Mouse (Mus musculus) kidney, embryonic 15.5 days (tissue): ENCODE data around the gene Mboat7. TPM values are rescaled to one million over a fixed set of nuclear protein-coding genes. Genes with fewer than 3 reads are reported as not detected.

Source experiments
- ATAC-seq: fragments of 200-750 bp; cut with Nextera tagmentation; replicated peaks from 2 replicates; pipeline ENCODE4 v1.8.0; 2017; ENCODE audit warnings: moderate TSS enrichment; ENCODE audit not compliant: low FRiP score
- H3K27ac ChIP-seq: fragments of 300-500 bp; sonication (generic); 2 replicates; pipeline ENCODE4 v1.5.1; 2015; ENCODE audit warnings: mild to moderate bottlenecking, inconsistent platforms
- H3K27me3 ChIP-seq: fragments of 300-500 bp; sonication (generic); 2 replicates; pipeline ENCODE4 v1.6.1; 2015; ENCODE audit warnings: inconsistent platforms
- H3K36me3 ChIP-seq: fragments of 300-500 bp; sonication (generic); 2 replicates; pipeline ENCODE4 v1.6.1; 2015; ENCODE audit warnings: inconsistent platforms
- H3K4me1 ChIP-seq: fragments of 300-500 bp; sonication (generic); 2 replicates; pipeline ENCODE4 v1.6.1; 2015; ENCODE audit warnings: inconsistent platforms
- H3K4me2 ChIP-seq: fragments of 300-500 bp; sonication (generic); 2 replicates; pipeline ENCODE4 v1.6.1; 2015; ENCODE audit warnings: moderate library complexity, mild to moderate bottlenecking, inconsistent platforms
- H3K4me3 ChIP-seq: fragments of 300-500 bp; sonication (generic); replicated peaks from 2 replicates; pipeline ENCODE4 v1.5.1; 2015; ENCODE audit warnings: mild to moderate bottlenecking, inconsistent platforms
- H3K9ac ChIP-seq: fragments of 300-500 bp; sonication (generic); 2 replicates; pipeline ENCODE4 v1.6.1; 2015; ENCODE audit warnings: mild to moderate bottlenecking, inconsistent platforms
- H3K9me3 ChIP-seq: fragments of 300-500 bp; sonication (generic); replicated peaks from 2 replicates; pipeline ENCODE4 v1.6.1; 2016; ENCODE audit warnings: inconsistent platforms
- WGBS: fragments of 180-500 bp; shearing (Covaris S2); methylation state at CpG from one replicate; pipeline ENCODE4 v1.1.7; 2015; ENCODE audit warnings: mixed read lengths; 5-methylcytosine and 5-hydroxymethylcytosine counted together
- microRNA-seq: library from miRNA; unstranded; fragments of <30 nt; microRNA quantifications from one replicate; pipeline ENCODE4, GENCODE M21; 2016
- polyA plus RNA-seq: library from polyadenylated mRNA; unstranded; fragments of >200 nt; fragmentation: Nextera tagmentation; extraction: Ambion mirVana; gene quantifications from 2 replicates; pipeline ENCODE4 v1.2.1, GENCODE M21; 2015

Mboat7 gene
- polyA plus RNA-seq, 1 experiment from 2014 or later, result 59.6 TPM

- H3K9ac ChIP-seq, result peak overlapping the region; percentile 77
- H3K4me3 ChIP-seq, result peak overlapping the region; percentile 76
- peaks cover 58% of the 10 kb centered on the region for H3K36me3 ChIP-seq
- no peaks in the 10 kb centered on the region for H3K9me3 ChIP-seq
- 35% methylated on average over 4 of the region's 4 CpGs for WGBS
- peaks cover 24% of the 10 kb centered on the region for H3K4me1 ChIP-seq
- peak; percentile 44 for ATAC-seq
- H3K4me2 ChIP-seq, result peak overlapping the region; percentile 91
- H3K27me3 ChIP-seq, result no peaks in the 10 kb centered on the region
- 0 out of 2 replicates have a peak overlapping the region, but pooled peaks have one; percentile 90 for H3K27ac ChIP-seq
Measured at GRCm38 (mm10) chr7:3629030-3629429, 64.3 kb downstream of the Mboat7 start.

Small RNA genes lying within 50 kb of the gene (microRNA-seq; reads per million reads assigned to microRNA genes)
- 1.9 reads per million, percentile 9 among the genes with 10 or more reads in this experiment for gene Mir3572

Other genes starting within 250 kb of the Mboat7 start
- 0.12 and 0.17 TPM in 2 replicates for gene Tarm1, start 190.9 kb downstream of the Mboat7 start, polyA plus RNA-seq
- gene Oscar, start 77.4 kb downstream of the Mboat7 start, polyA plus RNA-seq, result 0.59 TPM in 1 of 2 replicates, not detected in the other
- 500 and 505 TPM in 2 replicates for gene Ndufa3, start 76.2 kb downstream of the Mboat7 start, polyA plus RNA-seq
- gene Tfpt, start 63.6 kb downstream of the Mboat7 start, polyA plus RNA-seq, result 22.6 and 23.9 TPM in 2 replicates
- gene Prpf31, start 63.5 kb downstream of the Mboat7 start, polyA plus RNA-seq, result 110 and 116 TPM in 2 replicates
- gene Cnot3, start 48.3 kb downstream of the Mboat7 start, polyA plus RNA-seq, result 60.6 and 66.5 TPM in 2 replicates
- gene Leng1, start 27.7 kb downstream of the Mboat7 start, polyA plus RNA-seq, result 18.1 and 18.7 TPM in 2 replicates
- 20.4 and 23.9 TPM in 2 replicates for gene Tmc4, start 16.0 kb downstream of the Mboat7 start, polyA plus RNA-seq
- gene Tsen34, start 660 bp downstream of the Mboat7 start, polyA plus RNA-seq, result 274 and 286 TPM in 2 replicates
- gene Rps9, start 10.5 kb upstream of the Mboat7 start, polyA plus RNA-seq, result 1,518 and 1,652 TPM in 2 replicates
- 0.68 and 1.1 TPM in 2 replicates for gene Pirb, start 26.9 kb upstream of the Mboat7 start, polyA plus RNA-seq
- not detected in 2 replicates for gene Gm15448, start 132.2 kb upstream of the Mboat7 start, polyA plus RNA-seq
- 0.13 and 0.38 TPM in 2 replicates for gene Pira2, start 151.5 kb upstream of the Mboat7 start, polyA plus RNA-seq
- gene Gm14548, start 204.6 kb upstream of the Mboat7 start, polyA plus RNA-seq, result 0.36 TPM in 1 of 2 replicates, not detected in the other
- gene Lilra6, start 222.0 kb upstream of the Mboat7 start, polyA plus RNA-seq, result 0.08 and 0.25 TPM in 2 replicates